Mouse (Mus musculus) hindbrain, embryonic 16.5 days (tissue): ENCODE measurements around the gene Mybbp1a. TPM values are rescaled to one million over a fixed set of nuclear protein-coding genes. Genes with fewer than 3 reads are reported as not detected.

Experiments
- ATAC-seq: fragments of 200-750 bp; cut with Nextera tagmentation; 2 replicates; pipeline ENCODE4 v1.8.0; 2017; ENCODE audit warnings: moderate TSS enrichment, moderate library complexity
- H3K27ac ChIP-seq: fragments of 300-500 bp; sonication (generic); 2 replicates; pipeline ENCODE4 v1.5.1; 2014; ENCODE audit warnings: low read depth, mild to moderate bottlenecking, control low read depth, low read length, moderate library complexity
- H3K27me3 ChIP-seq: fragments of 300-500 bp; sonication (generic); replicated peaks from 2 replicates; pipeline ENCODE4 v1.6.1; 2014; ENCODE audit warnings: low read length; ENCODE audit not compliant: control insufficient read depth, insufficient read depth
- H3K36me3 ChIP-seq: fragments of 300-500 bp; sonication (generic); 2 replicates; pipeline ENCODE4 v1.6.1; 2014; ENCODE audit warnings: mild to moderate bottlenecking, low read length, moderate library complexity, mixed read lengths; ENCODE audit not compliant: control insufficient read depth, insufficient read depth
- H3K4me1 ChIP-seq: fragments of 300-500 bp; sonication (generic); 2 replicates; pipeline ENCODE4 v1.6.1; 2014; ENCODE audit warnings: low read depth, low read length; ENCODE audit not compliant: control insufficient read depth, insufficient read depth
- H3K4me2 ChIP-seq: fragments of 300-500 bp; sonication (generic); 2 replicates; pipeline ENCODE4 v1.6.1; 2014; ENCODE audit warnings: mild to moderate bottlenecking, low read length, control low read depth, moderate library complexity
- H3K4me3 ChIP-seq: fragments of 300-500 bp; sonication (generic); 2 replicates; pipeline ENCODE4 v1.5.1; 2014; ENCODE audit warnings: mild to moderate bottlenecking, low read length, control low read depth, moderate library complexity
- H3K9ac ChIP-seq: fragments of 300-500 bp; sonication (generic); 2 replicates; pipeline ENCODE4 v1.6.1; 2014; ENCODE audit warnings: low read depth, mild to moderate bottlenecking, control low read depth, low read length, moderate library complexity
- H3K9me3 ChIP-seq: fragments of 300-500 bp; sonication (generic); 2 replicates; pipeline ENCODE4 v1.6.1; 2014; ENCODE audit warnings: mild to moderate bottlenecking, low read length, moderate library complexity; ENCODE audit not compliant: control insufficient read depth
- WGBS: fragments of 180-500 bp; shearing (Covaris S2); extraction: QIAGEN DNeasy Blood & Tissue Kit; methylation state at CpG from one replicate; pipeline ENCODE4 v1.1.7; 2014; 5-methylcytosine and 5-hydroxymethylcytosine counted together
- polyA plus RNA-seq: library from polyadenylated mRNA; unstranded; fragments of >200 nt; fragmentation: Nextera tagmentation; extraction: Ambion mirVana; gene quantifications from 2 replicates; pipeline ENCODE4 v1.2.1, GENCODE M21; 2015

The Mybbp1a gene
- polyA plus RNA-seq, 1 experiment from 2014 or later, result 54.2 TPM

DNA sequence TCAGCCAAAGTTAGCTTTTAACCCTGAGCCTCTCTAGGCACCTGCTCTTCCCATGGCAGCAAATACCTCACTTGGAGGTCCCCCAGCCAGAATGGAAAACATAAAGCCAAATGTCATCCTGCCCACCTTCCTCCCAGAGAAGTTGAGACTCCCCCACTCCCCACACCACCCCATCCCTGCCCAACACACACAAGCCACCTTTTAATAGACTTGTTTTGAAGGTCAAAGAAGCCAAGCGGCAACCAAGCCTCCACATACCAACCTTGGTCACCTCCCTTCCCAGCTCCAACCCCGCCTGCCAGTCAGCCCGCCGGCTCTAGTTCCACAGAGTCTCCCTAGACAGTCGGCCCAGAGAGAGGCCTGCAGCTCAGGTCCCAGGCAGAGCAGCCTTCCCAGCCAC lies 39.1 kb upstream of the Mybbp1a start:
- no peak for ATAC-seq
- H3K9ac ChIP-seq, result no peak overlapping the region
- 80% methylated on average over 5 of the region's 5 CpGs for WGBS

DNA sequence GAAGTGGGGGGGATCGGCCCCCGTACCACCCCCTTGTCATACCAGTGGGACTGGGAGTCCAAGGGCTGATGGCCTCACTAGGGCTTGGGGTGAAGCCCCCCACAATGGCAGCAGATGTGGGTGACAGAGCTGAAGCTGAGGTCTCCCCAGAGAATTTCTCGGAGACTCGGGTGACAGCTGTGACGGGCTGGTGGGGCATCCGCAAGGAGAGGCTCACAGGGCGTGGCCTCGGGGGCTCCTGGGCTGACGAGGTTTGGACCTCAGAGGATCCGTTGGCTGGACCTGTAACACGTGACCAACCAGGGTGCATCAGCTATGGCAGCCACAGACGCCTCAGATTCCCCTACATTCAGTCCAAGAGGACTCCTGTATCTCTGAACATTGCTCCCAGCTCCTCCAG lies 38.2 kb upstream of the Mybbp1a start:
- Histone ChIP-seq H3K4me1 (no peaks in the 10 kb centered on the region), H3K36me3 (no peaks in the 10 kb centered on the region; the same call in 1 of the 2 replicates), H3K27ac (no peak overlapping the region), H3K4me2 (no peak overlapping the region), H3K27me3 (no peaks in the 10 kb centered on the region), H3K9ac (no peak overlapping the region), H3K9me3 (no peaks in the 10 kb centered on the region), H3K4me3 (no peak overlapping the region)
- 93% methylated on average over 12 of the region's 12 CpGs for WGBS
- no peak for ATAC-seq

More for the DNA sequence above, 39.1 kb upstream of the Mybbp1a start:
- Histone ChIP-seq H3K4me1 (no peaks in the 10 kb centered on the region), H3K4me3 (no peak overlapping the region), H3K9me3 (no peaks in the 10 kb centered on the region), H3K4me2 (no peak overlapping the region), H3K36me3 (no peaks in the 10 kb centered on the region; the same call in 1 of the 2 replicates), H3K27ac (no peak overlapping the region), H3K27me3 (no peaks in the 10 kb centered on the region)

DNA sequence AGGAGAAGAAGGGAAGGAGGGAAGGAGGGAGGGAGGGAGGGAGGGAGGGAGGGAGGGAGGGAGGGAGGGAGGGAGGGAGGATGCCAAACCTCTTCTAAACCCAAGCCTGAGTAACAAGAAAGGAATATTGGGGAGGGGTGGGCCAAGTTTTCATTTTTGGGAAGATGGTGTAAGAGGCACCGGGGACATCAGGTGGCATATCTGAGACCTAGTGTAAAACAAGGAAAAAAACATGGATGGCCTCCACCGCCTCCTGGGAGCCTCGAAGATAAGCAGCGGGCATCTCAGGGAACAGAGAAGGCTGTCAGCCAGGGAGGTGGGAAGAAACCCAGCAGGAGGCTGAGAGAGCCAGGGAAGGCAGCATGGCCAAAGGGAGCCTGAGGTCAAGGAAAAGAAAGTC lies 35.6 kb upstream of the Mybbp1a start:
- no peak for ATAC-seq
- H3K4me2 ChIP-seq, result no peak overlapping the region
- no peak overlapping the region for H3K4me3 ChIP-seq
- WGBS, result 65% methylated on average over 4 of the region's 4 CpGs
- H3K4me1 ChIP-seq, result peaks cover 1% of the 10 kb centered on the region; the same call in 1 of the 2 replicates
- no peaks in the 10 kb centered on the region for H3K9me3 ChIP-seq
- peaks cover 5% of the 10 kb centered on the region; the same call in 1 of the 2 replicates for H3K27me3 ChIP-seq
- no peak overlapping the region for H3K27ac ChIP-seq
- no peak overlapping the region for H3K9ac ChIP-seq
- no peaks in the 10 kb centered on the region for H3K36me3 ChIP-seq

DNA sequence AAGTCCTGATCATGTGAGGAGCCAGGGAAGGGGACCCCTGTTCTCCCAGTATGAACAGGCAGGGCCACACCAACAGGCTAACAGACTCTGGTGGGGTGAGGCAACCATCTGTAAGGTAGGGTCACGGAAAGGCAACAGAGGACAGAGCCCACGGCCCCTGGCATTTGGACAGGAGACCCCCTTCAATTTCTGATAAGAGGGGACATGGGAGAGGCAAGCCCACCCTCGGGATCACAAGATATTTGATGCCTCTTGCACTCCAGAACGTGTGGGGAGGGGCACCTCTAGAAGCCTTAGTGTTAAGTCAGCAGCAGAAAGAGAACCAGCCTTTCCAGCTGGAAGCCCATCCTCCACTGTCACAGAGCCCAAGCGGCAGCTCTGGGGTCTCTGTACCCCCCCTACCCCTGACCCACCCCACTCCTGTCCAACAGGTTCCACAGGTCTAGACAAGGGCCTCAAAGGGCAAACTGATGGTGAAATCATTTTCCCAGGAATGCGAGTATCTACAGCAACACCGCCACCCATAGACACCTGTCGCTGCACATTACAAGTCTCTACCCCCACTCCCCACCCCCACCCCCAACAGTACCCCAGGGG lies 35.0 kb upstream of the Mybbp1a start:
- WGBS, result 62% methylated on average over 8 of the region's 8 CpGs
- Histone ChIP-seq H3K4me2 (no peak overlapping the region), H3K9me3 (no peaks in the 10 kb centered on the region), H3K36me3 (no peaks in the 10 kb centered on the region), H3K9ac (no peak overlapping the region), H3K4me1 (peaks cover 8% of the 10 kb centered on the region; the same call in 1 of the 2 replicates), H3K27me3 (peaks cover 5% of the 10 kb centered on the region; the same call in 1 of the 2 replicates), H3K4me3 (no peak overlapping the region), H3K27ac (no peak overlapping the region)
- no peak for ATAC-seq

DNA sequence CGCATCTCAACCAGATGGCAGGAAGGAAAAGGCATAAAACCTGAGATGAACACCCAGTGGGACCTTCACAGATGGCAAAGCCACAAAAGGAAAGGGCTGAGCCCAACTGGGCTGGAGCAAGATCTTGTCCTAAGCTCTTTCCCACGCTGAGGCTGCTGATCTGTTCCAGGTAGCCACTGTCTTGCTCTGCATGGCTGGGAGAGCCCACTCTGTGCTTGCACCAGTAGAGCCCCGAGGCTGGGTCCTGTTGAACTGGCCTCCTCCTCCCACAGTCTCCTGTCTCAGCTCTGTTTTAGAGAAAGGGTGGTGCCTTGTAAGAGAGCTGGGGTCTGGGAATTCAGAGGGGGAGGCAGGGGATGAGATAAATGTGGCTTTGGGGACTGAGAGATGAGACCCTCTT lies 34.1 kb upstream of the Mybbp1a start:
- Histone ChIP-seq H3K27me3 (peaks cover 5% of the 10 kb centered on the region; the same call in 1 of the 2 replicates), H3K4me2 (no peak overlapping the region), H3K9me3 (no peaks in the 10 kb centered on the region), H3K9ac (no peak overlapping the region), H3K4me3 (no peak overlapping the region), H3K36me3 (no peaks in the 10 kb centered on the region), H3K27ac (no peak overlapping the region), H3K4me1 (peaks cover 12% of the 10 kb centered on the region)
- ATAC-seq, result no peak
- WGBS, result 22% methylated on average over 3 of the region's 3 CpGs

DNA sequence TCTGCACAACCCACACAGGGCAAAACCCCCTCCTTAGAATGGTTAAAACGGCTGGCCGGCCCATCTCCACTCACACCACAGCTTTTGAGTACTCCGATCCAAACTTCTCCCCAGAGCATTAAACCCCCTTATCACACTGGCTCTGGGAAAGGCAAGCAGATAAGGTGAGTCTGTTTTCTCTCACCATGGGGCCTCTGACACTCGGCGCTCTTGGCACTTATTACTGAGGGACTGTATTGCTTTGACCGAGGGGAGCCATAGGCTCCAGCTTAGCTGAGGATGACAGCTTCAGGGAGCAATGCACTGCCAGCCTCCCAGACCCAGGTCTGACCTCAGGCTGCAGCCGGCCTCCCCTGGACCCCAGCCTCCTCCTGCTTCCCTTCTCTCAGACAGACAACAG lies 33.6 kb upstream of the Mybbp1a start:
- Histone ChIP-seq H3K27me3 (peaks cover 8% of the 10 kb centered on the region), H3K4me3 (no peak overlapping the region), H3K9me3 (no peaks in the 10 kb centered on the region), H3K27ac (no peak overlapping the region), H3K4me1 (peaks cover 12% of the 10 kb centered on the region), H3K4me2 (no peak overlapping the region), H3K9ac (no peak overlapping the region), H3K36me3 (no peaks in the 10 kb centered on the region)
- 21% methylated on average over 7 of the region's 7 CpGs for WGBS
- ATAC-seq, result no peak

DNA sequence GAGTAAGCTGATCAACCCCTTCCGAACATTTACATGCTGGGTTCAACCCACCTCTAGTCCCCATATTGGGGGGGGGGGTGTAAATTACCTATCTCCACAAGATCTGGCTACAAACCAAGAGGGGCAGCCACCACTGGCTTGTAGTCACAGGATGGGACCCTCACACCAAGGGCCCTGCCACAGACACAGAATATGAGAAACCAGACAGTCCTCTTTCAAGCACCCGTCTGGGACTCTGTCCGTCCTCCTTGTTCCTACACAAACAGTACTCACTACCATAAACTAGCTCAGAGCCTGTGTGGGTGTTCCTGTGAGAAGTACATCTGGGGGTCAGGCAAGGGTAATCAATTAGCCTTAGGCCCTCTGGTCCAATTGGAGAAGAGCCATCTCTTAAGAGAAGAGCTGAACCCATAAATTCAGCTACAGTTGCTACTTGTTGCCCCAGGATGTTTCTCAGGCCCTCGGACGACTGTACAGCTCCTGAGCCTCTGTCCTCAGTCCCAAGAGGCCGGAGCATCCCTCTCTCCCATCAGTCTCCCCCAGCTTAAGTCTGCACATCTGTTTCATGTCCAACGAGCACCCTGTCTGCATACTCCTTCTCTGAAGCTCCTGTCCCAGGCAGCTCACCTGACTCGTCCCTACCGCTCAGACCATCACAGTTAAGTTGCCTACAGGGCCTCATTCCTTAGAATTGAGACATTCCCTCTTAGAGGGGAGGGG lies 32.5 kb upstream of the Mybbp1a start:
- Histone ChIP-seq H3K9ac (no peak overlapping the region), H3K27ac (no peak overlapping the region), H3K27me3 (peaks cover 10% of the 10 kb centered on the region), H3K9me3 (no peaks in the 10 kb centered on the region), H3K4me2 (no peak overlapping the region), H3K36me3 (no peaks in the 10 kb centered on the region), H3K4me1 (peaks cover 12% of the 10 kb centered on the region), H3K4me3 (no peak overlapping the region)
- 63% methylated on average over 9 of the region's 9 CpGs for WGBS
- ATAC-seq, result no peak

DNA sequence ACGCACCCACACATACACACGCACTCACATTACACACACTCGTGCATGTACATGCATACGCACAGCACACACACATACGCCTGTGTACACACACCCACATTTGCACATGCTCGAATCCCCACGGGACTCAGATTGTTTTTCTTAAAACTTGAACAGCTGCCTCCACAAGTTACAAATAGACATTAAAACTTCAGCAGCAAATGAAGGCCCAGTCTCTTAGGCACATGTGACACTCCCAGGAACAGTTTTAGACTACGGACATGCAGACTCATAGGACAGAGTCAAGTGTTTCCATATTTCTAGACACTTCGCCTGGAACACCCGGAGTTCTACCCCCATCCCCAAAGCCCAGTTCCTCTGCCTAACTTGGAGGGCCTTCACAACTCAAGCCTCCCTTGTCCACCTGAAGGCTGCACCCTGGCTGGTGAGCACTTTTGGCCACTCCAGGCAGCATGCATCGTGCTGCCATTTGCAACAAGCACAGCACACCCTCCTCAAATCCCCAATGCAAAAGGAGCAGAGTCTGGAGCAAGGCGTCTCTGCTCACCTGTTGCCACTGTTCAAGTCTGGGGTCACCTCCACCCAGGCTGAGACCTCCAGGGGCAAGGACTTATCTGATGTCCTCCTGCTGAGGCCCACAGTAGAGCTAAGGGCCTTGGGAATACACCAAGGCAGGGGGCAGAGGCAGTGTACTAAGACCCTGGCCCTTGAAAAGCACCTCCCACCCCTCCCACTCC lies 31.3 kb upstream of the Mybbp1a start:
- H3K4me2 ChIP-seq, result 0 out of 2 replicates have a peak overlapping the region, but pooled peaks have one; percentile 10
- H3K36me3 ChIP-seq, result no peaks in the 10 kb centered on the region
- H3K27me3 ChIP-seq, result peaks cover 10% of the 10 kb centered on the region
- no peak for ATAC-seq
- 73% methylated on average over 12 of the region's 12 CpGs for WGBS
- H3K4me3 ChIP-seq, result no peak overlapping the region
- peaks cover 12% of the 10 kb centered on the region for H3K4me1 ChIP-seq
- no peak overlapping the region for H3K9ac ChIP-seq
- no peak overlapping the region for H3K27ac ChIP-seq
- no peaks in the 10 kb centered on the region for H3K9me3 ChIP-seq

DNA sequence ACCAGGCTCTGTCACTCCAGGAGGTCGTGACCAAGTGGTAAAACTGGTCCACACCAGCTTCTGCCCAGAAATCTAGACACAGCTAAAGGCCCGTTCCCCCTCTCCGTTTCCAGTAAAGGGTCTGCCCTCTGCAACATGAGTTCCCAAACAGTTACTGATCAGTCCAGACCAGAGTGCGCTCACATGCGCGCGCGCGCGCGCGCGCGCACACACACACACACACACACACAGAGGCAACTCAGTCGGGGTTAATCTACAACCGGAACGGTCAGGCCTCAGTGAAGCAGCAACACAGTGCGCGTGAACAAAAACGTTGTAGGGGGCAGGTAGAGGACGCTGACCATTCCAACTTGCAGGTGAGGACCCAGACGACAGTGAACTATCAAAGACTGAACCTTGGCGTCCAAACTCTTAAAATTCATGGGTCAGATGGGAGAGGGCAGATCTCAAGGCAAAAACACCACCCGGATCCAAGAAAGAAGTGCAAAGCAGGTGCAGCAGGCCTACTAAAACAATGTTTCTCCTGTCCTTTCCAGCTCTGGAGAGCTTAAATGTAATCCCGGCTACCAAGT lies 30.5 kb upstream of the Mybbp1a start:
- Histone ChIP-seq H3K4me1 (peaks cover 12% of the 10 kb centered on the region), H3K27me3 (peaks cover 10% of the 10 kb centered on the region), H3K9ac (peak overlapping the region; percentile 73), H3K4me3 (peak overlapping the region; percentile 65), H3K9me3 (no peaks in the 10 kb centered on the region), H3K4me2 (peak overlapping the region; percentile 97), H3K36me3 (no peaks in the 10 kb centered on the region), H3K27ac (peak overlapping the region; percentile 75; the same call in 1 of the 2 replicates)
- WGBS, result 1% methylated on average over 25 of the region's 25 CpGs
- peak; percentile 61 for ATAC-seq
